Mouse (Mus musculus): Measurements from ENCODE around the gene Cltrn. TPM values are rescaled to one million over a fixed set of nuclear protein-coding genes. Genes with fewer than 3 reads are reported as not detected.

Cltrn gene
- polyA plus RNA-seq, 1 experiment from 2014 or later, result 1.6 TPM

- Histone ChIP-seq H3K36me3 (replicated peaks) (no peaks in the 10 kb centered on the region), H3K9me3 (no peaks in the 10 kb centered on the region), H3K27ac (no peak overlapping the region), H3K27me3 (ENCODE audit: poor library complexity, severe bottlenecking) (peaks cover 72% of the 10 kb centered on the region), H3K4me3 (no peak overlapping the region), H3K4me1 (no peaks in the 10 kb centered on the region)
- DNase-seq (ENCODE audit: extremely low spot score, low spot score), result no peak
Measured at GRCm38 (mm10) chrX:164153606-164154005, 65.0 kb downstream of the Cltrn start.

GRCm38 (mm10) chrX:164154594-164154993 is 66.0 kb downstream of the Cltrn start:
- H3K27me3 ChIP-seq (ENCODE audit: poor library complexity, severe bottlenecking), result peaks cover 72% of the 10 kb centered on the region
- WGBS, result 80% methylated on average over 5 of the region's 5 CpGs

GRCm38 (mm10) chrX:164164681-164165080 is 76.1 kb downstream of the Cltrn start:
- H3K9me3 ChIP-seq, result no peaks in the 10 kb centered on the region
- H3K36me3 ChIP-seq (replicated peaks), result no peaks in the 10 kb centered on the region
- DNase-seq (ENCODE audit: extremely low spot score, low spot score), result no peak
- H3K27me3 ChIP-seq (ENCODE audit: poor library complexity, severe bottlenecking), result peaks cover 81% of the 10 kb centered on the region
- 79% methylated on average over 1 of the region's 1 CpGs for WGBS
- H3K27ac ChIP-seq, result no peak overlapping the region
- H3K4me1 ChIP-seq, result no peaks in the 10 kb centered on the region
- H3K4me3 ChIP-seq, result no peak overlapping the region

More at GRCm38 (mm10) chrX:164154594-164154993, 66.0 kb downstream of the Cltrn start:
- no peaks in the 10 kb centered on the region for H3K9me3 ChIP-seq
- H3K36me3 ChIP-seq (replicated peaks), result no peaks in the 10 kb centered on the region
- DNase-seq (ENCODE audit: extremely low spot score, low spot score), result no peak
- H3K27ac ChIP-seq, result no peak overlapping the region
- H3K4me1 ChIP-seq, result no peaks in the 10 kb centered on the region
- no peak overlapping the region for H3K4me3 ChIP-seq

Other genes with a start within 250 kb of the Cltrn start
- 19.8 and 22.8 TPM in 2 replicates for gene Ap1s2, start 179.8 kb upstream of the Cltrn start, polyA plus RNA-seq (2016; fragmentation: Nextera tagmentation; extraction: Ambion mirVana)
- gene Zrsr2, start 130.2 kb upstream of the Cltrn start, polyA plus RNA-seq (2016; fragmentation: Nextera tagmentation; extraction: Ambion mirVana), result 67.8 and 74.2 TPM in 2 replicates
- 0.15 and 0.30 TPM in 2 replicates for gene Car5b, start 60.8 kb upstream of the Cltrn start, polyA plus RNA-seq (2016; fragmentation: Nextera tagmentation; extraction: Ambion mirVana)
- gene Siah1b, start 12.3 kb upstream of the Cltrn start, polyA plus RNA-seq (2016; fragmentation: Nextera tagmentation; extraction: Ambion mirVana), result 52.5 and 59.1 TPM in 2 replicates
- 0.25 and 0.27 TPM in 2 replicates for gene Ace2, start 50.5 kb downstream of the Cltrn start, polyA plus RNA-seq (2016; fragmentation: Nextera tagmentation; extraction: Ambion mirVana)
- gene Bmx, start 169.4 kb downstream of the Cltrn start, polyA plus RNA-seq (2016; fragmentation: Nextera tagmentation; extraction: Ambion mirVana), result 0.10 TPM in 2 replicates
- 16.3 and 16.9 TPM in 2 replicates for gene Pir, start 180.5 kb downstream of the Cltrn start, polyA plus RNA-seq (2016; fragmentation: Nextera tagmentation; extraction: Ambion mirVana)